Mouse (Mus musculus): Measurements from ENCODE around the gene Ptgr1.

The Ptgr1 gene

DNA sequence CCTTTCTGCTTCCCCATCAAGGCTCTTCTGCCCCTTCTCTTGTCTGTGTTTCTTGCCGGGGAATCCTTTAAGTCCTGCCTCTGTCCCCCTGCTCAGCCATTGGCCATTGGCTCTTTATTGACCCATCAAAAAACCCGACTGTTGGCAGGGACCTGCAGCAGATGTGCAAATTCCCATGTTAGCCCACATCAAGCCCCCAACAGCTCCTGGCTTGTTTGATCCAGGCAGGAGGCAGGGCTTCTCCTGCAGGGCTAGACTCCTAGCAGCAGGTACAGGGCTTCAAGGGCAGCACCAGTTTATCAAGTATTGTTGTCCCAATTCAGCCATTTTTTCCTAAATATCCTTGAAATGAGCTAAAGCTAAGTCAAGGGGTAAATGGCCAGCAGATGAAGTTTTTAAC, 60.8 kb downstream of the Ptgr1 start:
- no peak for DNase-seq (ENCODE audit: low spot score in 2 of 2)

DNA sequence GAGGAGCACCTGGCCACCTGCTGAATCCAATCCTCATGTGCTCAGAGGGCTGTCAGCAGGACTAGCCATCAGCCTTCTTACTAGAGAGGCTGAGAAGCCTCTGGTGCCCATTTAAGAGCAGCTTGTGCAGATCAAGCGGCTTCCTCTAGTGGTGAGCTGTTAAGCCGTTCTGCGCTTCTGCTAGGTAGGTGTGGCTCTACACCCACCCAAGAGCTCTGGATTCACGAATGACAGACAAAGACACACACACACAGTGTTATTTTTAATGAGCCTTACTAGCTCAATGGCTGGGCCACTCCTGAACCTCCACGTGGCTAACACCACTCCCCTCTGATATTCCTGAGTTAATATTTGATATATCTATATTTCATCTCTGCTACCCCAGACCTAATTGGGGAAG, 61.3 kb downstream of the Ptgr1 start:
- DNase-seq (ENCODE audit: low spot score in 2 of 2) = no peak

DNA sequence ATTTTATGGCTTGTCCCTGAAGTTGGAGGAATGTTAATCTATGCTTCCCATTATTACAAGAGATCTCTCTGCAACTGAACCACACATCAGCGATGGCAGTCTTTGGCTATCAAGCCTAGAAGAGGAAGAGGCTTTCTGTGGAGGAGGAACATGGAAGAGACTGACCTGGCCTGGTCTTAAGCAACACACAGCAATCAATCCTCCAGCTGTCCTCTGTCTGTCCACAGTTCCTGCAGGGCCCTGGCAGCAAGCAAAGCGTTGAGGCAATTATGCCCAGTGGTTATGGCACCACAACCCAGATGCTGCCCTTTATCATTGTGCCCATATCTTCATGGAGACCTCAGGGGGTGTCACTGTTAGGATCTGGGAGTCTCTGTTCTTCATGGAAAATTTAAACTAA, 63.0 kb downstream of the Ptgr1 start:
- DNase-seq (ENCODE audit: low spot score in 2 of 2) = no peak

All from thymus, postnatal 10 days (tissue).